Mouse (Mus musculus): ENCODE measurements around the gene Fat3.

DNA sequence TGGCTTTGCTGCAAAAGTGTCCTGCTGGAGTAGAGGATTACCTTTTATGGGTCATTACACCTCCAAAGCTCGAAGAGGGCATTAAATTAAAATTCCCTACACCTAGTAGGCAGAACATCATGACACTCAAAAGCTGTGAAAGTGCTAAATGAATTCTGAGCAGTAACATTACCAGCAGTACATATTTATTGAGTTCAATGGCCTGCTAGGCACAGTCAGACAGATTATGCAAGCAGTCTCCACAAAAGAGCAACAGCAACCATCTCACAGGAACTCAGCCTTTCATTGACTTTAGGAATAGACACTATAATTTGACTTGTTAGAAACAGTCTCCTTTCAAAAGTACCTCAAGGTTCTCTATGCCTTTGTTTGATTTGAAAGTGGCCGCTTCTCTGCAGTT lies 426.4 kb downstream of the Fat3 start:
- TF ChIP-seq CTCF (IDR thresholded peaks at IDR 0.05; ENCODE audit: low read depth) (no peak), EP300 (optimal IDR thresholded peaks at IDR 0.05) (no peak)
